Mouse (Mus musculus): Measurements from ENCODE around the gene Atn1.

Gene Atn1

DNA sequence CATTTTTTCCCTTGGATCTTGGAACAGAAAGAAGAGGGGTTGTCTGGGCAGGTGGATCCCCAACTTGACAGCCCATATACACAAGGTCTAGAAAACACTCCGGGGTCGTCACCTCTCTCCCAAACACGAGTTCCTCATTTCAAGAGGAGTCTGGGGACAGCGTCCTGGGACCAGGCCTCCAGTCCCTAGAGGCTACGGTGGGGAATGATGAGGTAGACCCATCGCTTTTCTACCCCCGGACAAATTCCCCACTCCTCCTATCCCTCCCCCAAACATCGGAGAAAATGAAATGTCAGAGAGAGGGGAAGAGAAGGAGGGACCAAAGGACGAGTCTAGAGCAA, 12.3 kb upstream of the Atn1 start:
- in situ Hi-C loops (cut with MboI, MseI), result loop anchor here (10.0 kb wide), 1 partner anchor 194 kb away; the partner anchor contains the start of gene C1rb

DNA sequence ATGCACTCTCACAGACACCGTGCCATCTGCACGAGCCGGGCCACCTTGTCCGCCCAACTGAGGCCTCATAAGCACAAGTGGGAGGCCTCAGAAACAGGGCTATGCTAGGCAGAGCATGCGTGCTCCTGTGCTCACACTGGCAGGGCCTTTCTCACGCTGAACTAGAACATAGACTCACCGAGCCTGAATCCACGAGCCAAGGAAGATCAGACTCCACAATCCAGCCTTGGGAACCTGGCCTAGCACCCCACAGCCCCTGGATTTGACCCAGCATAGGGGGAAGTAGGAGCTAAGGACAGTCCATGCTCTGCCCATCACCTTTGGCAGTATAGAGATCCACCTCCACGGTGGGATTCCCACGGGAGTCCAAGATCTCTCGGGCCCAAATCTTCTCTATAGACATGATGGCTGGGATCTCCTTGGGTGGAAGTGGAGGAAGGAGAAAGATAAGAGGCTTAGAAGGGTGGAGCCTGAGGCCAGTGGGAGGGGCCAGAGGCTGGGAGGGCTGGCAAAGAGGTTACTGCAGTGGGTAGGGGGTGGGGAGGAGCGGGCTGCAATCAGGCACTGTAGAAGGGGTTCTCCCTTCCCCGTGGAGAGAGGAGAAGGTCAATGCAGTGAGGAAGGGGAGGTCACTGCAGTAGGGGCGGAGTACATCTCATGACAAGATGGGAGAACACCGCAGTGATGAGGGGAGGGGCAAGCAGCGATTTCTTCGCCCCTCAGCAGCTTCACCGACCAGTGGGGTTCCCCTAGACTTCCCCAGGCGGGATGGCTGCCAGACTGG, 11.8 kb upstream of the Atn1 start:
- in situ Hi-C loops (cut with MboI, MseI), result loop anchor here (10.0 kb wide), 1 partner anchor 193 kb away; the partner anchor contains the start of gene C1rb

DNA sequence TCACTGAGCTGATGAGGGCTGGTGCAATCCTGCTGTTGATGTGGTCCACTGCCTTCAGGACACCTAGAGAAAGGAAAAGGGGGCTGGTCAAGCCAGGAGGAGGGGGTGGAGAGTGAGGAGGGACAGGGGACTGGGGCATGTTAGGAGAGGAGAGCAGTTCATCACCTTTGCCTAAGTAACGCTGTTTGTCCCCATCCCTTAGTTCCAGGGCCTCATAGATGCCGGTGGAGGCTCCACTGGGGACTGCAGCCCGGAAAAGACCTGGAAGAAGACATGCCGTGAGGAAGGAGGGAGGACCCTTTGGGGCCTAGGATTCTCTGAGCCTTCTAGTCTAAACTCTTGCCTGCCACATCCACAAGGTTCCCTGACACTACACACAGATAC, 11.2 kb upstream of the Atn1 start:
- in situ Hi-C loops (cut with MboI, MseI), result loop anchor here (10.0 kb wide), 1 partner anchor 193 kb away; the partner anchor contains the start of gene C1rb

DNA sequence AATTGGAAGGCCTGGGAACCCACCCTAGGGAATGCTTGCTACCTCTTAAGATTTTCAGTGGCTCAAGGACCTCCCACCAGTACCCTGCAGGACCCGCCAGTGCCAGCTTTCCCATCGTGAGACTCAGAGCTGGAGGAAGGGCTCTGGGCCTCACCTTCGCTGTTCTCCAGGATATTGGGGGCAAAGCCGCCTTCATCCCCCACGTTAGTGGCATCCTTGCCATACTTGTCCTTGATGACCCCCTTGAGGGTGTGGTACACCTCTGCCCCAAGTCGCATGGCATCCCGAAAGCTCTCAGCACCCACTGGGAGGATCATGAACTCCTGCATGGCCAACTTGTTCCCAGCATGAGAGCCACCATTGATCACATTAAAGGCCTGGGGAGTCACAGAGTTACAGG, 9.6 kb upstream of the Atn1 start:
- in situ Hi-C loops (cut with MboI, MseI), result loop anchor here (10.0 kb wide), 1 partner anchor 191 kb away; the partner anchor contains the start of gene C1rb

DNA sequence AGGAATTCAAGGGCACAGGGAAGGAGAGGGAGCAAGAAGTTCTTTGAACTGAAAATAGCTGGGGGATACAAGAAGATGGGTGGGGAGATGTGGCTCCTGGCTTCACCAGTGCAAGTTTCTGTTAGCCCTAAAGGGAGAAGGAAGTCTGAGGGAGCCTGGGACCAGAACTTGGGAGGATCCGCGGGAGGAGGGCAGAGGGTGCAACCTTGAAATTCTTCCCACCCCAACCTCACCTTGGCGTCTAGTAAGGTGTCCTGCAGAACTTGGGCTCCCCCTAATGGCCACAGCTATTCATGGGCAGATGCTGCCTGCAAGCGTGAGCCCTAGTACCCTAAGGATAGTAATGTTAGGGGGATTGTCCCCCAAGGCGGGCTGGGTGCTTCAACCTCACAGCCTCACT, 2.9 kb upstream of the Atn1 start:
- in situ Hi-C loops (cut with MboI, MseI), result loop anchor here (10.0 kb wide), 1 partner anchor 824 kb away; no protein-coding TSS in a partner anchor

DNA sequence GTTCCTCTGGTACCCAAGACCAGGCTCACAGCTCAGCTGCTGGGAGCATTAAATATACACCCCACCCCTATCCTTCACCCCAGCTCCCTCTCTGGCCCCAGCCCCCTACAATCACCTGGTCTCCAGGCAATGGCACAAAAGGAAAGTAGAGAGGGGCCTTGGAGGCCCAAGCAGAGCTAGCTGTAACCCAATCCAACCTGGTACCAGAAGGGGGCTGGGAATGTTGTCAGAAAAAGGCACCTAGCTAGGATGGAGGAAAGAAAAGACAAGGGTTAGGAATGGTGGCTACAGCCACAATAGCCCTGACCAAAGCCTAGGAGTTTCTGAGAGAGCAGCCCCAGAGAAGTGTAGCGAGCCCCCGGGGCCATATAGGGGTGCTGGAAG, 2.5 kb upstream of the Atn1 start:
- in situ Hi-C loops (cut with MboI, MseI), result loop anchor here (10.0 kb wide), 1 partner anchor 824 kb away; no protein-coding TSS in a partner anchor

DNA sequence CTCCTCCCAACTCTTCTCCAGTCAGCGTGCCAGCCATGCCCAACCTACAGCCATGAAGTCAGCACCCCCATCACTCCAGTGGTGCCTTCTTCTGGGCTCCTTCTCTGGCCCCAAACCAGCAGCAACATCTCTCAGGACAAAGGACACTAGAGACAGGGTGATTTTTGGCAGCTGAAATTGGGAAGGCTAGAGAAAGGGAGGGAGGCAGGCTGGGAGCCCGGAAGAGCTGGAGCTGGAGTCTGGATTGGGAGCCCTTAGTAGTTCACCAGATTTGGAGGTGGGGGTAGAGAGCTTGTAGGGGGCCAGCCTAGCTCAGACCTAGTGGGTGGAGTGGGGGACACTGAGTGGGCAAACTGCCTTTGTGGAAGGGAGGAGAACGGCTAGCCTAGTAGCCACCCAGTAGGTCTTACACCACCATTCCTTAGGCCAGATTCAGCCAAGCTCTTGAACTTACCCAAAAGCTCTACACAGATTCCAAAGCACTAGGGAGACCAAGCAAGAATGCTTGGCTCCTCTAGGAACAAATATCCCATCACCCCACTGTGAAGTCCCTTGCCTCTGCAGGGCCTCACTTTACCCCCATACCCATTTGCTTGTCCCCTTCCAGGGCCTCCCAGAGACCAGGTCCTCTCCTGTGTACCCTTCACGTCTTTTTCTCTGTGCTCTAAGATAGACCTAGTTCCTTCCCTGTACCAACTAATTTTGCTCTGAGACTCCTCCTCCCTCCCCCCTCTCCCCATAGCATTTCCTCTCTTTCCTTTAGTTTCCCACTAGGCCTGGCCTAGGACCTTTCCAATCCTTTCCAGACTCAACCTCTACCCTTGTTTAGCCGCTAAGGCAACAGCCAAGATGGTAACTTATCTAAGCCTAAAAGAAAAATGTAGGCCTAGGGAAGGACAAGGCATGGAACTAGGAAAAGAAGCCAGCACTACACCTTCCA, 1.9 kb upstream of the Atn1 start:
- in situ Hi-C loops (cut with MboI, MseI), result loop anchor here (10.0 kb wide), 1 partner anchor 823 kb away; no protein-coding TSS in a partner anchor

DNA sequence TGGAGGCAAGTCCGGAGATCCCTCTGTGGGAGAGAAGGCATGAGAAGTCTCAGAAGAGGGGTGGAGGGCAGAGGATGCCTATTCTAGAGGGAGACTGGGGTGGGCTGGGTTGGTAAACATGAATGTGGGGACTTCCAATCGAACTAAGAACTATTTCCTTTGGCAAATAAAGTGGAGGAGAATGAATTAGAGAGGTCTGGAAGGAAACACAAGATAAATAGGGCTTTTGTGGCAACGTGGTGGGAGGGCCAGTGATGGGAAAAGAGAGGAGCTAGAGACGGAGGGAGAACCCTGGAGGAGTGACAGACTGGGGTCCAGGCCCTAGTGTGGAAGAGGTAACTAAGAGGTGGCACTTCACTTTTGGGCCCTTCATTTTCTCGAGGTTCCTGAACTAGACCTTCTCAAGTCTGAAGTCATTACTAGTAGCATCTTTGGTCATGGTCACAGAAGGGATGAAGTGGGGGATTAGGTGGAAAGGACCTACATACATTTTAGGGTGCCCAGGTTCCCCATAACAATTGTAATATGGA, 1.1 kb upstream of the Atn1 start:
- in situ Hi-C loops (cut with MboI, MseI), result loop anchor here (10.0 kb wide), 1 partner anchor 823 kb away; no protein-coding TSS in a partner anchor

DNA sequence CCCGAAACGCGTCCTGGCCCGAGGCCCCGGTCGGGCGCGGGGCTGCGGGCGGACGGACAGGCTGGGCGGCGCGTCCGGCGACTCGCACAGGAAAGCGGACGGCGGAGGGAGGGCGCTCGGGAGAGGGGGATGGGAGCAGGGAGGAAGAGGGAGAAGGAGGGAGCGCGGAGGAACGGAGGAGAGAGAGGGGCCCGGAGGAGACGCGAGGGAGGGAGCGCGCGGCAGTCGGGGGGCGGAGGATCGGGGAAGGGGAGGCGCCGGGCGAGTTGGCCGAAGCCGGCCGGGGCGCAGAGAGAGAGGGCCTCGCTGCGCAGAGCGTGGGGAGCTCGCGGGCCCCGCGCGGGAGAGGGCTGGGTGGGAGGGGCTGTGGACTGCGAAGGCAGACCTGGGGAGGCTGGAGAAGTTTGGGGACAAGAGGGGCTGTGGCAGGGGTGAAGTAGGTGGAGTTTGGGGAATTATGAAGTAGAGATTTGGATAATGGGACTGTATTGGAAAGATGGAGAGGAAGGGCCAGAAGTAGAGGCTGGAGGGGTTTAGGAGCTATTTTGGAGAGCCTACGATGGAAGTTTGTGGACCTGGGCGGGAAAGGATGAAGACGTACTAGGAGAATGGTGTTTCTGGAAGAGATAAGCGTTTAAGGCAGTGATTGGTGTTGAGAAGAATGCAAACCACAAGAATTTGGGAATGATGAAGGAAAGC, 477 bp upstream of the Atn1 start:
- in situ Hi-C loops (cut with MboI, MseI), result loop anchor here (10.0 kb wide), 1 partner anchor 822 kb away; no protein-coding TSS in a partner anchor

DNA sequence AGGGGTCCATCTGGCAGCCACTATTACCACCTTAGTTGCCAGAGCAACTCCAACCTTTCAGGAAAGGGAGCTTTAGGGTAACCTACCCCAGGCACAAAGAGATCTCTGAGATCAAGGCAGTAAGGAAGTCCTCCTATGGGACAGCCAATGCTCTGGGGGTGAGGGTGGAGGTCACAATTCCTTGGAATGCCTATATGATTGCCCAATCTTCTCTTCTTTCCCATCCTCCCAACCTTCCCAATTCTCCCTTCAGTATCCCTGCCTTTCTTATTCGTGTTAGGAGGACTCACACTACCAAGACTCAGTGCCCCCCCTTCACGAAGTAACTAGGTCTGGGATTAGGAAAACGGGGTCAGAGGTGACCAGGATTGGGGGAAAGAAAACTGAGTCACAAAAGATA, 1.0 kb downstream of the Atn1 start:
- in situ Hi-C loops (cut with MboI, MseI), result loop anchor here (10.0 kb wide), 1 partner anchor 821 kb away; no protein-coding TSS in a partner anchor

DNA sequence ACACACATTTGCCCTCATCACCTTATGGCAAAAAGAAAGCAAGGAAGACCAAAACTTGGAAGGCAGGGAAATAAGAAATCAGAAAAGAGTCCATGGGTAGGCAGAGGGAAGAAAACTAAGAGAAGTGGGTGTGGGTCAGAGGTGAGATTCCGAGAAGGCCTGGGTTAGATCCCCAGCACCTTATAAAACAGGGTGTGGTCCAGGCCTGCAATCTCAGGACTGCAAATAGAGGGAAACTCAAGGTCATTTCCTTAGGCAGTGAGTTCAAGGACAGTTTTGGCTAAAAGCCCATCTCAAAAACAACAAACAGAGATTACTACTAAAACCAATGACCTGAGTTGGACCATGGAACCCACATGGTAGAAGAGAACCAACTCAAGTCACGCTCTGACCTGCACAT, 2.5 kb downstream of the Atn1 start:
- in situ Hi-C loops (cut with MboI, MseI), result loop anchor here (10.0 kb wide), 1 partner anchor 819 kb away; no protein-coding TSS in a partner anchor

DNA sequence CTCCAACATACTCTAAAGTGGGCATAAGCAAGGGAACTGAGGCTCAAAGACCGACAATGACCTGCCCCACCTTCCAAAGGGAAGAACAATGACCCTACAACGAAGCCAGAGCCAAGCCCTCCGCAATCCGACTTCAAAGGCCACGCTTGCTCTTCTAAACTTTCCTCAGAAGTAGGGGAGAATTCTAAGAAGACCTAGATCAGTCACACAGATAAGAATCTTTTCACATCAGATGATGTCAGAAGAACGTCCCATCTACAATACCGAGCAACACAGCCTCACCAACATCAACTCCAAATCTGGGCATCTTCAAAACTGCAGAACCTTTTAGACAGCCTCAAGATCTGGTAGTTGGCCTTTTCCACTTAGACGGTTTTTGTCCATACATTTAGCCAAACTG, 5.9 kb downstream of the Atn1 start:
- in situ Hi-C loops (cut with MboI, MseI), result loop anchor here (10.0 kb wide), 1 partner anchor 816 kb away; no protein-coding TSS in a partner anchor

DNA sequence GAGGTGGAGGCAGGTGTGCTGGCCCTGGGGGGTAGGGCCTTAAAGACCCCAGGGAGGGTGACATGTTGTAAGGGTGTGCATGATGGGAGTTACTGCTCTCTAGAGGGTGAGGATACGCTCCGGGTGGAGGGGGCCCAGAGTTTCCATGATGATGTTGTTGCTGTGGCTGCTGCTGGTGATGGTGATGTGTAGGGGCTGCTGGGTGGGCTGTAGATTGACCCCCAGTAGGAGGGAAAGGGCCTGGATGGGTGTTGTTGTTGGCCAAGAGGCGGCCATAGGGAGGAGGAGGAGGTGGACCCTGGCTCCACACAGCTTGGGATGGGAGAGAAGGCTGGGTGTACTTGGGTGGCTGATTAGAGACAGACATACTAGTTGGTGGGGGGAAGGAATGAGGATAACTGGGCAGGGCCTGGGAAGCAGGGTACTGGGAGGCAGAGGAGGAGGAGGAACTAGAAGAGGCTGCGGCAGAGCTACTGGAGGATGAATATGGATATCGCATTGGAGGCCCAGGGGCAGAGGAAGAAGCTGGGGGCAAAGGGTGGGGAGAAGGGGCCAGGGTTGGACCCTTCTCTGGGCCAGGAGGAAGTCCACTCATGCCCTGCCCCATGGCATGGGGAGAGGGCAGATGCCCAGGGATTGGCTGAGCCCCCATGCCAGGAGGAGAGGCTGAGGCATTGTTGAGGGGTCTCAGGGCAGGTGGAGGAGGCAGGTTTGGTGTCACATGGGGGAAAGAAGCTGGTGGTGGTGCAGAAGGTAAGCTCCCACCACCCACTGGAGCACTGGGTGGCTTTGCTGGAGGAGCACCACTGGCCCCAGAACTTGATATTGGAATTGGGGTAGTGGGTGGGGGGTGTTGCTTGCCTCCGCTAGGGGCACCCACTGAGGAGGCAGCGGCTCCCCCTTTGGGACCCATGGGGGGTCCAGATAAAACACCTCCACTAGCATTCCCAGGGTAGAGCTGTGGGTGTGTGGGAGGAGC, 9.4 kb downstream of the Atn1 start:
- in situ Hi-C loops (cut with MboI, MseI), result no loop called here

DNA sequence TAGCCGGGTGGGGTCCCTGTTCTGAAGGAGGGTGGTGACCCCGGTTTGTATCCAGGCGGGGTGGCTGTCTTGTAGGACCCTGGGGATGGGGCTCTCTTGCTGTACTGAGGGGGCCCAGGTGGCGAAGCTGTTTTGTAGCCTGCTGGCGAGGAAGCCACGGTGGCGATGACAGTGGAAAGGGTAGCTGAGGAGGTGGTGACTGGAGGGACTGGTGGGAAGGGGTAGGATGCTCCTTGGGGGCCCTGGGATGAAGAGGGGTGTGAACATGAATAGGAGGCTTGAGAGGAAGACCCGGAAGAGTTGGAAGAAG, 10.1 kb downstream of the Atn1 start:
- in situ Hi-C loops (cut with MboI, MseI), result no loop called here

DNA sequence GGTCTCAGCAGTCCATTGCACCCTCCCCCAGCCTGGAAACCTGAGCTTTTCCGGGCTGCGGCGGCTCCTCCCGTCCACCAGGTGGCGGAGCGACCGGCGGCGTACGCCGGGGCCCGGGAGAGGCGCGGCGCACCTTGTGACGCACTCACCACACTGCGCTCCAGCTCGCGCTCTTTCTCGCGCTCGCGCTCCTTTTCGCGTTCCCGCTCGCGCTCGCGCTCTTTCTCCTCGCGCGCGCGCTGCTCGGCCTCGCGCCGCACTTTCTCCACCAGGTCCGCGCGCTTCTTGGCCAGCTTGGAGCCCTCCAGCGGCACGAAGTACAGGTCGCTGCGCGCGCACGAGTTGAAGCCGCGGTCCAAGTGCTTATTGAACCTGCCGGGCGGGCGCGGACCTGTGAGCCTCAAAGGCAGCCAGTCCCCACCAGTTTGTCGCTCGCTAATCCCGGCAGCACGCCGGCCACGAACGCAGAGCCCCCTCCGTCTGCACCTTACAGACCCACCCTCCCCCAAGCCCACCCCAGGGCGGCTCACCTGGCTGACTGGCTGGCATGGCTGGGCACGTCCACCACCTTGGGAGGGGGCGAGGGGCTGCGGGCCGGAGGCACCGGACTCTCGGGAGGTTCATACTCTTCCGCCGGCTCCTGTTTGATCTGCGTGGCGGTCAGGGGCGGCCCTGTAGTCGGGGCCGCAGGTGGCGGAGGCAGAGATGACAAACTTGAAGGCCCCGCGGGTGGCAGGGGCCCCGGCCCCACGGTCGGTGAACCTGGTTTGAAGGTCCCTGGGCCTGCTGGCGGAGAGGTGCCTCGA, 10.6 kb downstream of the Atn1 start:
- in situ Hi-C loops (cut with MboI, MseI), result no loop called here

DNA sequence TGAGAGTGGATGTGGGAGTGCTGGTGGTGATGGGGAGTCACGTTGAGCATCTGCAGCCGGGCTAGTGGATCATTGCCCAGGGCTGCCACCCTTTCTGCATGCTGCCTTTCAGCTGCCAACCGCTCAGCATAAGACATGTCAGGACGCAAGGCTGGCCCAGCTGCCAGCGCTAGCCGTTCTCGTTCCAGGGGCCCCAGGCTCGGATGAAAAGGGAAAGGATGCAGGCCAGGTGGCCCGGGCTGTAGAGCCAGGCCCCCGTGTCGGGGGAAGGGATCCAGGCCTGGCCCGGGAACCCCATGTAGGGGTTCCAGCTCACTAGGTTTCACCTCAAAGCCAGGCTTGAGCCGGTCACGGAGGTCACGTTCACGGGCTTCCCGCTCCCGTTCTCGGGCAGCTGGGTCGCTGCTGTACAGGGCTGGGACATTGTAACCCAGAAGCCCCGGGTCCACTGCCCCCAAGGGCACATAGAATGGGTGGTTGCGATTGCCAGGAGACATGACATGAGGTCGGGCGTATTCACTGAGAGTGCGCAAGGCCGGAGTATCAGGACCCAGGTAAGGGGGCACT, 11.5 kb downstream of the Atn1 start:
- in situ Hi-C loops (cut with MboI, MseI), result no loop called here

DNA sequence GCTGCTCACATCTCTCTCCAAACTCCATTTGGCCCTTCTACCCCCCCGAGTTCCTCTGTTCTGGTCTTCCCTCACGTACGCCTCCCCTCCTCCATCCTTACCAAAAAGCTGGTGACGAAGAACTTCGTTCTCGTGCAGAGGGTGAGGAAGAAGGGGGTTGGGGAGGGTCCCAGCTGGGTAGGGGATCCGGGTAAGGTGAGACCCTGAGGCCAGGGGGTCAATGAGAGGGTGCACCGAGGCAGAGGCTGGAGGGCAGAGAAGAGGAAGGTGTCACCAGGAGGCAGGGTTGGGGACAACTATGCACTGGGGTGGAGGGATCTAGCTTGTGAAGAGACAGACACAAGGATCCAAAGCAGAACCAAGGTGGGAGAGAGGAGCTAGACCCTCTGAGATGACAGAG, 12.7 kb downstream of the Atn1 start:
- in situ Hi-C loops (cut with MboI, MseI), result no loop called here

DNA sequence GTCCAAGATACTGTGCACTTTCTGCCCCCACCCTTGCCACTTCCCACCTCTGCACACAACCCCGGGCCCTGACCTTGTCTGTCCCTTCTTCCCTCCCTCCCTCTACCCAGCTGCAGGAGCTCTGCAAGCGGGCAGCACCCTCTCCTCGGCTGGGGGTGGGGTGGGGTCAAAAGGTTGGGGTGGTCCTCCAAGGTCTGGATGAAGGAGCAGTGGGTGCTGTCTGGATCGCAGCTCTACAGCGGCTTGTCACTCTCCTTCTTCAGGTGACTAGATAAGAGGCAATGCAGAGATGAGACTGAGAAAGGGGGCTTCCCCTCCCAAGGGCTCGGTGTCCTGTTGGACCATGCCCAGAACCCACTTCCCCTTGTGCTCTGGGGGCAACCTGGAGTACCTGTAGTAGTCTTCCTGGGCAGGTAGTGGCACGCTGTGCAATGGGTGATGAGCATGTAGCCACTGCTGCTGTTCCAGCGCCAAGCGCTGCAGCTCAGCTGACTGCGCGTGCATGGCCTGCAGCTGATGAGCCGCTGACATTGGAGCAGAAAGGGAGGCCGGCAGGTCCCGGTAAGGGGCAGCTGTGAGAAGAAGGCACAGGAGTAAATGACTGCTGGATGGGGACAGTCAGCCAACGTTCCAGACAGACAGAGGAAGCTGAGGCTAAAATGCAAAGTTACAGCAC, 13.3 kb downstream of the Atn1 start:
- in situ Hi-C loops (cut with MboI, MseI), result no loop called here
